Mouse (Mus musculus): ENCODE measurements around the gene Med26. TPM values are rescaled to one million over a fixed set of nuclear protein-coding genes. Genes with fewer than 3 reads are reported as not detected.

The Med26 gene
- polyA plus RNA-seq, 1 experiment = 10.3 TPM

DNA sequence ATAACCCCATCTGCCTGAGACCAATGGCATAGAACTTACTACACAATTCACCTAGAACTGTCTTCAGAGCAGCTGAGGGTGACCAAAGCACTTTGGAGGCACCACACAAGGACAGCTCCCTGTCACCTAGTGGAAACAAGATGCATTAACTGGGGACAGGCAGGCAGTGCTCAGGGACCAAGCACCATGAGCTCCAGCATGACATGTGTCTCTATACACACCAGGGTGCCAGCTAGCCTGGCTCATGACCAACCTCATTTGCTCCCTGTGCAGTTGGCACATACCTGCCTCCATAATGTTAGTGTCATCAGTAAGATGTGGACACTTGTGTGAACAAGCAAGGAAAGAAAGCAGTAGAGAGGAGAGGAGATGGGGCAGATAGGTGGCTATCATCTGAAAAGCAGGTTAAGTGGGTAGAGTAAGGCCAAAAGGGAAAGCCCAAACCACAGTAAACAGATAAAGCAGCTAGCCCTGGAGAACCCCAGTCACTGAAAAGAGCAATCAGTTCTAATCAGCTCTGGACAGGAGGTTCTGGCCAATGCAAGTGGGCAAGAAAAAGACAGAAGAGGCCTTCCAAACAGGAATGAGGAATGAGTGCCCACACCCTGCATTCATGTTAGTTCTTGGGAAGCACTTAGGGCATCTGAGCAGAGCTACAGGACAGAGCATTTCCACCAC lies 43.3 kb downstream of the Med26 start:
- TF ChIP-seq POLR2A (IDR thresholded peaks at IDR 0.05; ENCODE audit: borderline replicate concordance, insufficient read depth, low read length) (no peak), CTCF (IDR thresholded peaks at IDR 0.05; ENCODE audit: borderline replicate concordance, insufficient read depth, low read depth, low read length) (peak; percentile 18; the same call in 1 of the 2 replicates)
- DNase-seq = peak; percentile 66 to 75
- Histone ChIP-seq H3K27ac (ENCODE audit: insufficient read depth, low read length) (peak overlapping the region; percentile 25; the same call in 1 of the 2 replicates), H3K27me3 (ENCODE audit: control insufficient read depth, insufficient read depth, low read length) (no peaks in the 10 kb centered on the region), H3K4me3 (replicated peaks; ENCODE audit: insufficient read depth, low read depth, low read length) (no peak overlapping the region), H3K4me1 (ENCODE audit: control insufficient read depth, insufficient read depth, low read length) (peaks cover 66% of the 10 kb centered on the region)

DNA sequence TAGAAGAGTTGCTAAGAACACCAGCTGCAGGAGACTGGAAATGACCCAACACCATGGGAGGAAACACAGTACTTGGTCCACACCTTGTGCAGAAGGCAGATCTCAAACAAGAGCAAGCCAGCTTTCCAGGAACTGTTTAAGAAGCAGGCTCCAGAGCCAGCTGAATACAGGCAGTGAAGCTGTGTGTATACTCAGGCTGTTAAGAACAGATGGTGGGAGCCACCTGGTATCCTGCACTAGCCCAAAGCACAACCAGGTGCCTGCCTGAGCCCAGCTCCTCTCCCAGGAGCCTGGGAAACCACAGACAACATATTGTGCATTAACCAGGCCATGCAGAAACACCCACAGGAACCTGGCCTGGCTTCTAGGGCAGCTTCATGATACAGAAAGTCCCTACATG lies 43.9 kb downstream of the Med26 start:
- Histone ChIP-seq H3K27ac (ENCODE audit: insufficient read depth, low read length) (peak overlapping the region; percentile 34; the same call in 1 of the 2 replicates), H3K27me3 (ENCODE audit: control insufficient read depth, insufficient read depth, low read length) (no peaks in the 10 kb centered on the region), H3K4me3 (replicated peaks; ENCODE audit: insufficient read depth, low read depth, low read length) (no peak overlapping the region), H3K4me1 (ENCODE audit: control insufficient read depth, insufficient read depth, low read length) (peaks cover 73% of the 10 kb centered on the region)
- DNase-seq = peak; percentile 79 to 94
- TF ChIP-seq POLR2A (IDR thresholded peaks at IDR 0.05; ENCODE audit: borderline replicate concordance, insufficient read depth, low read length) = no peak
- TF ChIP-seq CTCF (IDR thresholded peaks at IDR 0.05; ENCODE audit: borderline replicate concordance, insufficient read depth, low read depth, low read length) = no peak

DNA sequence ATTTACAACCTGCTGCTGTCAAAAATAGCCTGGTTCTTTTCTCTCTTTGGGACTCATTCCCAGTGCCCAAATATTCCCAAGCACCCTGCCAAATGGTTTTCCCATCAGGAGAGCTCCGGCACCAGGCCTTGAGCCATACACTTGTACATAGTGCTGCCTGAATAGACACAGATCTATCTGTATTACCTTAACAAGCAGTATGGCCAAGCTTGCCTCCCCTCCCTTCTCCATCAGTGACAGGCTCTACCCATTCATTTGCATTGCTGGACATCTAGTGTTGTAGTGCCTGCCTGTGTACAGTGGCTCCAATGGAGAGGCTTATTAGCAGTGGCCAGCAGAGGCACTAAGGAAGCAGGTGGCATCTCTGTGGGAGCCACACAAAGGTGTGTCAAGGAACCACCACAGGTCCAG lies 47.5 kb downstream of the Med26 start:
- peak; percentile 85 to 93 for DNase-seq
- H3K4me3 ChIP-seq (replicated peaks; ENCODE audit: insufficient read depth, low read depth, low read length) = no peak overlapping the region
- 14% methylated on average over 1 of the region's 1 CpGs for WGBS
- H3K4me1 ChIP-seq (ENCODE audit: control insufficient read depth, insufficient read depth, low read length) = peaks cover 84% of the 10 kb centered on the region
- no peaks in the 10 kb centered on the region for H3K27me3 ChIP-seq (ENCODE audit: control insufficient read depth, insufficient read depth, low read length)
- no peak for TF ChIP-seq CTCF (IDR thresholded peaks at IDR 0.05; ENCODE audit: borderline replicate concordance, insufficient read depth, low read depth, low read length)
- TF ChIP-seq POLR2A (IDR thresholded peaks at IDR 0.05; ENCODE audit: borderline replicate concordance, insufficient read depth, low read length) = no peak
- peak overlapping the region; percentile 64 for H3K27ac ChIP-seq (ENCODE audit: insufficient read depth, low read length)

DNA sequence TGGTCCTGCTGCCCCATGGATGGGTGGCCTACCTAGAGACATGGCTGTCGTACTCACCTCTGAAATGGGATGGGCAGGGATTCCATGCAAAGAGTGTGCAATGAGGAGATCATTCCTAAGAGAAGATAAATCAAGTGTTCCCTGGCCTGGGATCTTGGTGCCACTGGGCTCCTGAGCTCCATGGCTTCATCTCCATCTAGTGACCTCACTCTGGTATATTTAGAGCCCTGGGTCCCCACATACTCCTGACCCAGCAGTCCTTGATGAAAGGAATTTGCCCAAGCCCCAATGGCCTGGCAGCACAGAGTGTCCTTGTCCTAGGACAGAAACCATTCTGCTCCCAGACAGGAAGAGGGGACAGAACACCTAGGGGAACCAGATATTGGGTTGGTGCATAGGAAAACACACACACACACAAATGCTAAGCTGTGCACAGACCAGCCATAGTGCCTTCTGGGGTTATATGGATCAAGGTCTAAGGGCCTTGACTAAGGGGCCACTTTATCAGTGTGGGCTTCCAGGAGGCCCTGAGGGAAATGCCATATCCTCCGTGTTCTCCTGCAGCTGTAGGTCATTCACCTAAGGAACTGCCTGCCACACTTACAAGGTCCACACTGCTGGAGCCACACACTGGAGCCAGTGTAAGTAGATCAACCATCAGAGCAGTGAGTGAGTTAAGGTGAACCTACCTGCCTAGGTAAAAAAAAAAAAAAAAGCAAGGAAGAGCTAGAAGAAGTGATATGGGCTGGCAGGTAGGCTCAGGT lies 48.4 kb downstream of the Med26 start:
- H3K4me1 ChIP-seq (ENCODE audit: control insufficient read depth, insufficient read depth, low read length) = peaks cover 85% of the 10 kb centered on the region
- no peak for DNase-seq
- H3K27ac ChIP-seq (ENCODE audit: insufficient read depth, low read length) = peak overlapping the region; percentile 64; the same call in 1 of the 2 replicates
- WGBS = 87% methylated on average over 2 of the region's 2 CpGs
- no peak overlapping the region for H3K4me3 ChIP-seq (replicated peaks; ENCODE audit: insufficient read depth, low read depth, low read length)
- TF ChIP-seq CTCF (IDR thresholded peaks at IDR 0.05; ENCODE audit: borderline replicate concordance, insufficient read depth, low read depth, low read length) (no peak), POLR2A (IDR thresholded peaks at IDR 0.05; ENCODE audit: borderline replicate concordance, insufficient read depth, low read length) (no peak)
- H3K27me3 ChIP-seq (ENCODE audit: control insufficient read depth, insufficient read depth, low read length) = no peaks in the 10 kb centered on the region

DNA sequence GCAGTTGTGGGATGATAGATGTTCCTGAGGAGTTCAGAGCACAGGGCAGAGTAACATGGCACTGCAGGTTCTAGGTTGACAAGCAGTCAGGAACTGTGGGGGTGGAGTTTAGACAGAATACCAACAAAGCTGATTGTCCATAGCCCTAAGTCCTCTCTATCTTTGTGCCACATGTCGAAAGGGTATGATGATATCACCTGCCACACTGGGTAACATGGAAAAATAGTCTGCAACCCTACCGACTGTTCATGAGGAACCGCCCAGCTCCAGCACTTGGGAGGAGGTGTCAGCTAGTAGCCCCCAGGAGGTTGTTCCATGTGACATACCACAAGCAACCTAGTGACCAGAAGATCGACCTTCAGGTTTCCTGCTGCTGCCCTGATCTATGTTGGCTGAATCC lies 49.5 kb downstream of the Med26 start:
- H3K4me1 ChIP-seq (ENCODE audit: control insufficient read depth, insufficient read depth, low read length) = peaks cover 74% of the 10 kb centered on the region
- no peaks in the 10 kb centered on the region for H3K27me3 ChIP-seq (ENCODE audit: control insufficient read depth, insufficient read depth, low read length)
- no peak overlapping the region for H3K4me3 ChIP-seq (replicated peaks; ENCODE audit: insufficient read depth, low read depth, low read length)
- H3K27ac ChIP-seq (ENCODE audit: insufficient read depth, low read length) = no peak overlapping the region
- 83% methylated on average over 4 of the region's 4 CpGs for WGBS
- no peak for DNase-seq
- TF ChIP-seq POLR2A (IDR thresholded peaks at IDR 0.05; ENCODE audit: borderline replicate concordance, insufficient read depth, low read length) = no peak
- no peak for TF ChIP-seq CTCF (IDR thresholded peaks at IDR 0.05; ENCODE audit: borderline replicate concordance, insufficient read depth, low read depth, low read length)

DNA sequence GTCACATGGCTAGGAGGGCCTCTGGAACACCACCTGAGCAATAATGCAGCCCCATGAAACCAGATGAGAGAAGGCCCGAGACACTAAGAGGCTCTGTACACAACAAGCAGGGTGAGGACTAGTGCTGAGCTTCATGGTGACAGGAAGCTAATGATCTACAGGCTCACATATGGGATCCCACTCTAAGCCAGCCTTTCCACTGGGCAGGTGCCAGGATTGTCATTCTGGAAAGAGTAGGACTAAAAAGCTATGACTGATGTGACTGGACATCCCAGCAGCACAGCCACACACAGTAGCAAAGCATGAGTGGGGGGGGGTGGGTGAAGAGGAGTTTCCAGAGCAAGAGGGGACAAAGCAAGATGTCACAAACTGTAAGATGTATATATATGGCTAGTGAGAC lies 50.2 kb downstream of the Med26 start:
- TF ChIP-seq POLR2A (IDR thresholded peaks at IDR 0.05; ENCODE audit: borderline replicate concordance, insufficient read depth, low read length) (no peak), CTCF (IDR thresholded peaks at IDR 0.05; ENCODE audit: borderline replicate concordance, insufficient read depth, low read depth, low read length) (no peak)
- 14% methylated on average over 1 of the region's 1 CpGs for WGBS
- DNase-seq = no peak
- H3K4me1 ChIP-seq (ENCODE audit: control insufficient read depth, insufficient read depth, low read length) = peaks cover 68% of the 10 kb centered on the region
- H3K27ac ChIP-seq (ENCODE audit: insufficient read depth, low read length) = no peak overlapping the region
- no peak overlapping the region for H3K4me3 ChIP-seq (replicated peaks; ENCODE audit: insufficient read depth, low read depth, low read length)
- H3K27me3 ChIP-seq (ENCODE audit: control insufficient read depth, insufficient read depth, low read length) = no peaks in the 10 kb centered on the region

DNA sequence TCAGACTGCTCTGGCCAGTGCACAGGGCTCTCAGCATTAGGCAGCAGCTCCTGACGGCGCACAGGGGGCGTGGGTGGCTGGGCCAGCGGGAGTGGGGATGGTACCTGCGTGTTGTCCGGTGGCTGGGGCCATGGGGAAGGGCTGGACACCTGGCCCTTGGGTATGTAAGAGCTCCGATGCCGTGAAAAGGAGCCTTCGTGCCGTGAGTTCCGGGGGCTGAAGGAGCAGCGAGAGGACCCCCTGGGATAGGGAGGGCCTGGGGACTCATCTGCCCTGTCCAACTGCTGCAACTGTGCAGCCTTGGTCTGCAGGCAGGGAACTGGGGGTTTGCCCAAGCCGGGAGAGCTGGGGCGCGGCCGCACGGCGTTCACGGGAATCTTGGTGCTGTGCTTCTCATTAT lies 51.9 kb downstream of the Med26 start:
- no peaks in the 10 kb centered on the region for H3K27me3 ChIP-seq (ENCODE audit: control insufficient read depth, insufficient read depth, low read length)
- TF ChIP-seq CTCF (IDR thresholded peaks at IDR 0.05; ENCODE audit: borderline replicate concordance, insufficient read depth, low read depth, low read length) = no peak
- TF ChIP-seq POLR2A (IDR thresholded peaks at IDR 0.05; ENCODE audit: borderline replicate concordance, insufficient read depth, low read length) = no peak
- WGBS = 73% methylated on average over 19 of the region's 19 CpGs

More for the DNA sequence above, 51.9 kb downstream of the Med26 start:
- Histone ChIP-seq H3K27ac (ENCODE audit: insufficient read depth, low read length) (no peak overlapping the region), H3K4me3 (replicated peaks; ENCODE audit: insufficient read depth, low read depth, low read length) (no peak overlapping the region), H3K4me1 (ENCODE audit: control insufficient read depth, insufficient read depth, low read length) (peaks cover 57% of the 10 kb centered on the region)
- DNase-seq = no peak

All from cerebellum, adult 2 months (tissue).